Mouse (Mus musculus) kidney, embryonic 15.5 days (tissue): ENCODE measurements around the gene Adam19. TPM values are rescaled to one million over a fixed set of nuclear protein-coding genes. Genes with fewer than 3 reads are reported as not detected.
"Not testable (repeated sequence)": the region's sequence is repeated elsewhere in the genome, so short reads cannot be mapped to it uniquely, and the experiment has no call there.

Source experiments
- ATAC-seq: fragments of 200-750 bp; cut with Nextera tagmentation; replicated peaks from 2 replicates; pipeline ENCODE4 v1.8.0; 2017; ENCODE audit warnings: moderate TSS enrichment; ENCODE audit not compliant: low FRiP score
- H3K27ac ChIP-seq: fragments of 300-500 bp; sonication (generic); 2 replicates; pipeline ENCODE4 v1.5.1; 2015; ENCODE audit warnings: mild to moderate bottlenecking, inconsistent platforms
- H3K27me3 ChIP-seq: fragments of 300-500 bp; sonication (generic); 2 replicates; pipeline ENCODE4 v1.6.1; 2015; ENCODE audit warnings: inconsistent platforms
- H3K36me3 ChIP-seq: fragments of 300-500 bp; sonication (generic); 2 replicates; pipeline ENCODE4 v1.6.1; 2015; ENCODE audit warnings: inconsistent platforms
- H3K4me1 ChIP-seq: fragments of 300-500 bp; sonication (generic); 2 replicates; pipeline ENCODE4 v1.6.1; 2015; ENCODE audit warnings: inconsistent platforms
- H3K4me2 ChIP-seq: fragments of 300-500 bp; sonication (generic); 2 replicates; pipeline ENCODE4 v1.6.1; 2015; ENCODE audit warnings: moderate library complexity, mild to moderate bottlenecking, inconsistent platforms
- H3K4me3 ChIP-seq: fragments of 300-500 bp; sonication (generic); replicated peaks from 2 replicates; pipeline ENCODE4 v1.5.1; 2015; ENCODE audit warnings: mild to moderate bottlenecking, inconsistent platforms
- H3K9ac ChIP-seq: fragments of 300-500 bp; sonication (generic); 2 replicates; pipeline ENCODE4 v1.6.1; 2015; ENCODE audit warnings: mild to moderate bottlenecking, inconsistent platforms
- H3K9me3 ChIP-seq: fragments of 300-500 bp; sonication (generic); replicated peaks from 2 replicates; pipeline ENCODE4 v1.6.1; 2016; ENCODE audit warnings: inconsistent platforms
- WGBS: fragments of 180-500 bp; shearing (Covaris S2); methylation state at CpG from one replicate; pipeline ENCODE4 v1.1.7; 2015; ENCODE audit warnings: mixed read lengths; 5-methylcytosine and 5-hydroxymethylcytosine counted together
- polyA plus RNA-seq: library from polyadenylated mRNA; unstranded; fragments of >200 nt; fragmentation: Nextera tagmentation; extraction: Ambion mirVana; gene quantifications from 2 replicates; pipeline ENCODE4 v1.2.1, GENCODE M21; 2015

Gene Adam19
- polyA plus RNA-seq, 1 experiment from 2014 or later = 17.9 TPM

GRCm38 (mm10) chr11:46038901-46039300 lies 16.9 kb upstream of the Adam19 start:
- ATAC-seq = peak; percentile 46; the same call in 1 of the 2 replicates
- H3K9me3 ChIP-seq = no peaks in the 10 kb centered on the region
- H3K4me3 ChIP-seq = peak overlapping the region; percentile 18
- H3K27me3 ChIP-seq = no peaks in the 10 kb centered on the region
- peak overlapping the region; percentile 82 for H3K27ac ChIP-seq
- 36% methylated on average over 15 of the region's 15 CpGs for WGBS
- no peak overlapping the region for H3K9ac ChIP-seq
- H3K4me2 ChIP-seq = peak overlapping the region; percentile 54
- peaks cover 15% of the 10 kb centered on the region for H3K4me1 ChIP-seq
- no peaks in the 10 kb centered on the region for H3K36me3 ChIP-seq

- Histone ChIP-seq H3K36me3 (no peaks in the 10 kb centered on the region), H3K4me2 (peak overlapping the region; percentile 54), H3K27me3 (no peaks in the 10 kb centered on the region), H3K9me3 (no peaks in the 10 kb centered on the region), H3K4me3 (peak overlapping the region; percentile 18), H3K27ac (peak overlapping the region; percentile 82), H3K9ac (no peak overlapping the region), H3K4me1 (peaks cover 15% of the 10 kb centered on the region)
- peak; percentile 81 for ATAC-seq
- WGBS = 12% methylated on average over 11 of the region's 11 CpGs
Measured at GRCm38 (mm10) chr11:46039335-46039734, 16.5 kb upstream of the Adam19 start.

GRCm38 (mm10) chr11:46040841-46041556 lies 14.8 kb upstream of the Adam19 start:
- Histone ChIP-seq H3K4me2 (no peak overlapping the region), H3K9me3 (no peaks in the 10 kb centered on the region), H3K36me3 (no peaks in the 10 kb centered on the region), H3K27me3 (no peaks in the 10 kb centered on the region), H3K27ac (peak overlapping the region; percentile 46; the same call in 1 of the 2 replicates), H3K9ac (no peak overlapping the region), H3K4me3 (no peak overlapping the region), H3K4me1 (peaks cover 15% of the 10 kb centered on the region)
- no peak; the same call in 1 of the 2 replicates for ATAC-seq
- 68% methylated on average over 9 of the region's 9 CpGs for WGBS

GRCm38 (mm10) chr11:46041607-46042267 lies 14.1 kb upstream of the Adam19 start:
- no peaks in the 10 kb centered on the region for H3K36me3 ChIP-seq
- H3K27me3 ChIP-seq = no peaks in the 10 kb centered on the region
- H3K4me2 ChIP-seq = no peak overlapping the region
- peaks cover 15% of the 10 kb centered on the region for H3K4me1 ChIP-seq
- H3K4me3 ChIP-seq = no peak overlapping the region
- 68% methylated on average over 12 of the region's 12 CpGs for WGBS
- peak overlapping the region; percentile 30; the same call in 1 of the 2 replicates for H3K27ac ChIP-seq
- no peak overlapping the region for H3K9ac ChIP-seq
- H3K9me3 ChIP-seq = no peaks in the 10 kb centered on the region
- no peak for ATAC-seq

GRCm38 (mm10) chr11:46044781-46045180 lies 11.0 kb upstream of the Adam19 start:
- WGBS = 71% methylated on average over 5 of the region's 5 CpGs
- ATAC-seq = no peak
- H3K9ac ChIP-seq = no peak overlapping the region
- H3K27me3 ChIP-seq = no peaks in the 10 kb centered on the region
- H3K4me2 ChIP-seq = no peak overlapping the region
- H3K27ac ChIP-seq = no peak overlapping the region
- no peaks in the 10 kb centered on the region for H3K36me3 ChIP-seq
- no peaks in the 10 kb centered on the region for H3K9me3 ChIP-seq
- H3K4me1 ChIP-seq = 0 out of 2 replicates have a peak, but pooled peaks cover under 1% of the 10 kb centered on the region
- H3K4me3 ChIP-seq = no peak overlapping the region

GRCm38 (mm10) chr11:46047264-46047663 lies 8.5 kb upstream of the Adam19 start:
- Histone ChIP-seq H3K36me3 (no peaks in the 10 kb centered on the region), H3K9me3 (no peaks in the 10 kb centered on the region), H3K27me3 (no peaks in the 10 kb centered on the region), H3K4me1 (no peaks in the 10 kb centered on the region), H3K9ac (no peak overlapping the region), H3K27ac (no peak overlapping the region), H3K4me3 (no peak overlapping the region), H3K4me2 (no peak overlapping the region)
- ATAC-seq = no peak
- WGBS = 93% methylated on average over 3 of the region's 3 CpGs

GRCm38 (mm10) chr11:46052105-46052659 lies 3.6 kb upstream of the Adam19 start, which contains the start of gene Gm12166:
Gm12166 (minus strand) TSS chr11:46052321.
- not testable (repeated sequence) for H3K9ac ChIP-seq

GRCm38 (mm10) chr11:46053457-46053856 lies 2.3 kb upstream of the Adam19 start:
- H3K27me3 ChIP-seq = peaks cover 11% of the 10 kb centered on the region
- H3K27ac ChIP-seq, H3K36me3 ChIP-seq, H3K4me2 ChIP-seq, H3K9me3 ChIP-seq, H3K4me3 ChIP-seq, ATAC-seq, H3K9ac ChIP-seq: not testable (repeated sequence)
- 92% methylated on average over 3 of the region's 3 CpGs for WGBS
- H3K4me1 ChIP-seq = peaks cover 31% of the 10 kb centered on the region

More at GRCm38 (mm10) chr11:46052105-46052659, 3.6 kb upstream of the Adam19 start, which contains the start of gene Gm12166:
- H3K27ac ChIP-seq, H3K27me3 ChIP-seq, H3K4me2 ChIP-seq, ATAC-seq, H3K4me3 ChIP-seq, H3K9me3 ChIP-seq, H3K36me3 ChIP-seq: not testable (repeated sequence)
- H3K4me1 ChIP-seq = peaks cover 26% of the 10 kb centered on the region
- WGBS = 40% methylated on average over 19 of the region's 19 CpGs

GRCm38 (mm10) chr11:46054311-46054710 lies 1.5 kb upstream of the Adam19 start:
- H3K27ac ChIP-seq = no peak overlapping the region
- H3K27me3 ChIP-seq = peaks cover 11% of the 10 kb centered on the region
- 49% methylated on average over 5 of the region's 5 CpGs for WGBS
- H3K9me3 ChIP-seq = no peaks in the 10 kb centered on the region
- no peak overlapping the region for H3K4me2 ChIP-seq
- H3K4me3 ChIP-seq = no peak overlapping the region
- peaks cover 31% of the 10 kb centered on the region for H3K4me1 ChIP-seq
- ATAC-seq = no peak
- H3K36me3 ChIP-seq = no peaks in the 10 kb centered on the region
- no peak overlapping the region for H3K9ac ChIP-seq

GRCm38 (mm10) chr11:46054911-46055895 lies 589 bp upstream of the Adam19 start:
- ATAC-seq = peak; percentile 20
- H3K9ac ChIP-seq = peak overlapping the region; percentile 78; the same call in 1 of the 2 replicates
- H3K27ac ChIP-seq = peak overlapping the region; percentile 94
- peak overlapping the region; percentile 65 for H3K4me3 ChIP-seq
- H3K9me3 ChIP-seq = no peaks in the 10 kb centered on the region
- peaks cover 11% of the 10 kb centered on the region for H3K27me3 ChIP-seq
- H3K4me2 ChIP-seq = peak overlapping the region; percentile 87
- no peaks in the 10 kb centered on the region for H3K36me3 ChIP-seq
- WGBS = 17% methylated on average over 13 of the region's 13 CpGs
- peaks cover 35% of the 10 kb centered on the region for H3K4me1 ChIP-seq

- Histone ChIP-seq H3K9ac (peak overlapping the region; percentile 78), H3K9me3 (no peaks in the 10 kb centered on the region), H3K36me3 (peaks cover under 1% of the 10 kb centered on the region; the same call in 1 of the 2 replicates), H3K4me3 (peak overlapping the region; percentile 65), H3K4me2 (peak overlapping the region; percentile 87), H3K27me3 (peaks cover 11% of the 10 kb centered on the region), H3K27ac (peak overlapping the region; percentile 94), H3K4me1 (peaks cover 39% of the 10 kb centered on the region)
- WGBS = 1% methylated on average over 25 of the region's 25 CpGs
- ATAC-seq = no peak
Measured at GRCm38 (mm10) chr11:46056770-46057411, 1.1 kb downstream of the Adam19 start.
